Mouse (Mus musculus): ENCODE measurements at regions not wholly inside any gene's neighbourhood (a gene's known extent, or its start where the extent isn't known, plus 50 kb on each side); places are given as distances from the start of the nearest gene placed in this dataset.
"Not testable (repeated sequence)": the region's sequence is repeated elsewhere in the genome, so short reads cannot be mapped to it uniquely, and the experiment has no call there.

GRCm38 (mm10) chr1:23034271-23034670 is 67.8 kb downstream of the 4933415F23Rik start:
- Histone ChIP-seq H3K27ac (ENCODE audit: low read depth, low read length) (no peak overlapping the region), H3K27me3 (ENCODE audit: control insufficient read depth, insufficient read depth, low read length) (no peaks in the 10 kb centered on the region), H3K4me1 (replicated peaks; ENCODE audit: control insufficient read depth, insufficient read depth, low read length) (no peaks in the 10 kb centered on the region), H3K36me3 (ENCODE audit: control insufficient read depth, insufficient read depth, low read length) (no peaks in the 10 kb centered on the region), H3K9ac (ENCODE audit: low read depth, low read length) (no peak overlapping the region), H3K4me3 (ENCODE audit: low read depth, low read length) (no peak overlapping the region), H3K4me2 (replicated peaks; ENCODE audit: low read depth, low read length) (no peak overlapping the region), H3K9me3 (ENCODE audit: control insufficient read depth, low read length) (no peaks in the 10 kb centered on the region)
- WGBS, result 73% methylated on average over 3 of the region's 3 CpGs
- ATAC-seq (ENCODE audit: low FRiP score) (no peak), DNase-seq (ENCODE audit: low spot score) (no peak)

DNA sequence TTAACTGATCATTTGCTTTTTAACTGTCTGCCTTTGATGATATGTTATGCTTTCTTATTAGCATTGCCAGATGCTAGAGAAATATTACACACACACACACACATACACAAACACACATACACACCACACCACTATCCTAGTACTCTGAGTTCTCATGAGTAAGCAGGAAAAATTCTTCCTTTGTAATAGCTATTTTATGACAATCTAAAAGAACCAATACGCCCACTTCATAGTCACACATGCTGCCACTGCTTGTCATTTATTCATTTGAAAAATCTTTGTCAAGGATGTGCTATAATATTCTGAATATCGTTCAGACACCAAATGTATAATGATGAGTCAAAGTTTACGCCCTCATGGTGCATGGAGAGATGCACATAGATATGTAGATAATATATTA is 78.5 kb downstream of the 4933415F23Rik start:
- no peak overlapping the region for H3K4me2 ChIP-seq (replicated peaks; ENCODE audit: low read depth, low read length)
- no peaks in the 10 kb centered on the region for H3K4me1 ChIP-seq (replicated peaks; ENCODE audit: control insufficient read depth, insufficient read depth, low read length)
- no peak for DNase-seq (ENCODE audit: low spot score)
- no peaks in the 10 kb centered on the region for H3K27me3 ChIP-seq (ENCODE audit: control insufficient read depth, insufficient read depth, low read length)
- H3K4me3 ChIP-seq (ENCODE audit: low read depth, low read length), result no peak overlapping the region
- no peak for ATAC-seq (ENCODE audit: low FRiP score)
- H3K9ac ChIP-seq (ENCODE audit: low read depth, low read length), result no peak overlapping the region
- 92% methylated on average over 3 of the region's 3 CpGs for WGBS
- H3K36me3 ChIP-seq (ENCODE audit: control insufficient read depth, insufficient read depth, low read length), result no peaks in the 10 kb centered on the region
- no peaks in the 10 kb centered on the region for H3K9me3 ChIP-seq (ENCODE audit: control insufficient read depth, low read length)
- no peak overlapping the region for H3K27ac ChIP-seq (ENCODE audit: low read depth, low read length)

DNA sequence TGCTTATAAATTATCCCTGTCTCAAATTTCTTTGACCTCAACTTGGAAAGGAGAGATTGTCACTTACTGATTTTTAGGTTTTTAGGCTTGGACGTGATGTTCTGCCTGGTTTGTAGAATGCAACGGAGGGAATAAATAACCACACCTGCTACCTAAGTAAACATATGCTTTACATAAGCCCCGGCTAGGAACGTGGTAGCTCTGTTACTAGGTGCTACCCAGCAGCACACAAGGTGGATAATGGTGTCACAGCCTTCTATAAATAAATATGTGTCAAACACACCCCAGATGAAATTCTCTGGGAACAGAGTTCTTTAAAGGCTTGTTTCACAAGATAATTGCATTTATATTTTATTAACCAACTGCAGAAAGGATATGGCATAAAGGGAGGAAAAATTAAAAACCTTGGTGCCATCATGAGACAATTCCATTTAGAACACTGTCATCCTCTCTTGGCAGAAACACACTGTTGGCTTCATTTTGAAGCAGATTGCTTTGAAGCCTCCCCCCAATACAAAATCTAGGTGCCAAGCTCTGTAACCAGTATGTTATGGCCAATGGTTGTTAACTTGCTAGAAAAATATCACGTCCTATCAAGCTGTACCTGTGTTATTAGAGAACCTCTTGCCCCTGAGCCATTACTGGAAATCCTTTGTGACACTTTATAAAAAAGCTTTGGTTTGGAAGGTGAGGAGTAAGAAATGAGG is 94.1 kb downstream of the 4933415F23Rik start:
- WGBS, result 90% methylated on average over 5 of the region's 5 CpGs
- Histone ChIP-seq H3K9me3 (ENCODE audit: control insufficient read depth, low read length) (no peaks in the 10 kb centered on the region), H3K36me3 (ENCODE audit: control insufficient read depth, insufficient read depth, low read length) (no peaks in the 10 kb centered on the region), H3K9ac (ENCODE audit: low read depth, low read length) (no peak overlapping the region), H3K4me2 (replicated peaks; ENCODE audit: low read depth, low read length) (no peak overlapping the region), H3K27me3 (ENCODE audit: control insufficient read depth, insufficient read depth, low read length) (no peaks in the 10 kb centered on the region), H3K27ac (ENCODE audit: low read depth, low read length) (no peak overlapping the region), H3K4me1 (replicated peaks; ENCODE audit: control insufficient read depth, insufficient read depth, low read length) (no peaks in the 10 kb centered on the region), H3K4me3 (ENCODE audit: low read depth, low read length) (no peak overlapping the region)
- ATAC-seq (ENCODE audit: low FRiP score), result no peak
- DNase-seq (ENCODE audit: low spot score), result no peak

- Histone ChIP-seq H3K27ac (ENCODE audit: low read depth, low read length) (no peak overlapping the region), H3K36me3 (ENCODE audit: control insufficient read depth, insufficient read depth, low read length) (no peaks in the 10 kb centered on the region), H3K9ac (ENCODE audit: low read depth, low read length) (no peak overlapping the region), H3K4me1 (replicated peaks; ENCODE audit: control insufficient read depth, insufficient read depth, low read length) (no peaks in the 10 kb centered on the region), H3K9me3 (ENCODE audit: control insufficient read depth, low read length) (no peaks in the 10 kb centered on the region), H3K4me3 (ENCODE audit: low read depth, low read length) (no peak overlapping the region), H3K4me2 (replicated peaks; ENCODE audit: low read depth, low read length) (no peak overlapping the region), H3K27me3 (ENCODE audit: control insufficient read depth, insufficient read depth, low read length) (no peaks in the 10 kb centered on the region)
- no peak for DNase-seq (ENCODE audit: low spot score)
- ATAC-seq (ENCODE audit: low FRiP score), result no peak
- WGBS, result 94% methylated on average over 5 of the region's 5 CpGs
These were observed 97.2 kb downstream of the 4933415F23Rik start for GRCm38 (mm10) chr1:23004882-23005281.

DNA sequence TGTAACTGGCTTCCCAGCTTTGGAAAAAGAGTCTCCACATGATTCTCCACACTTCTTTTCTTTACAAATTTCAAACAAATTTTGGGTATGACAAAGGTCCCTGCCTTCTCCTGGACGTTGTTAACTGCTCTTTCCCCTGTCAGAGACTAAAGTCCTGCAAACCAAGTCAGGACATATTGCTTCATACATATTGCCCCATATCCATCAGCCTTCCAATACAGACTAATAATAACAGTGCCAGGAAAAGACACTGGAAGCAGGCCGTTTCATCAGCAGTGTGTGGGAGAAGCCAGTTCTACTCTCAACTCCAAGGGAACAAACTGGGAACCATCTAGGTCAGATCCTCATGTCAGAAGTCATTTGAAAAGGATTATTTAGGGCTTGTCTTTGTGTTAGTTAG is 105.4 kb downstream of the 4933415F23Rik start:
- H3K27me3 ChIP-seq (ENCODE audit: control insufficient read depth, insufficient read depth, low read length), result no peaks in the 10 kb centered on the region

DNA sequence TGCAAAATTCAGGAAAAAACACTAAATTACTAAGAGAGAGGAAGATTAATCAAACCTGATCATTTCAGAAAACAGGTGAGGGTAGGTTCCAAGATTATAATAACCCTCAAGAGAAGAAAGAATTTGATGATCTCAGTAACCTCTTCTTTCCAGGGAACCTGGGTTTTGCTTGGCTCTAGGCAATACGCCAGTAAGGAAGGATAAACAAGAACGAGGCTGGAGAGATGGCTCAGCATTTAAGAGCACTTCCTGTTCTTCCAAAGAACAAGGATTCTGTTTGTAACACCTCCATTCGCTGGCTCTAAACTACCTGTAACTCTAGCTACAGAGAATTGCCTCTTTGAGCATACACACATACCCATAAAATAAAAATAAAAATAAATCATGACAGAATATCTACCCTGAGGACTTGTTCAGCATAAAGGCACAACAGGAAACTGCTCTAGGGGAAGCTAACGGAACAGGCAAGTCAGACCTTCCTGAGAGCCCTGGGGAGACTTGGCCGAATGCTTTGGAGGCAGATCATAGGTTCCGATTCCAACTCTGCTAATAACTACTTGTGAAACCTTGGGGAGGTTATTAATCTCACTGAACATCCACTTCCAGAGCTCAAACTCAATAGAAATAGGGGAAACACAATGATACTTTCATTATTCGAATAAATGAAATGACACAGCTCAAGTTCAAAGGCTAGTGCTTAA is 112.4 kb downstream of the 4933415F23Rik start:
- Histone ChIP-seq H3K4me3 (ENCODE audit: low read depth, low read length) (no peak overlapping the region), H3K27me3 (ENCODE audit: control insufficient read depth, insufficient read depth, low read length) (no peaks in the 10 kb centered on the region), H3K4me2 (replicated peaks; ENCODE audit: low read depth, low read length) (no peak overlapping the region), H3K9me3 (ENCODE audit: control insufficient read depth, low read length) (no peaks in the 10 kb centered on the region), H3K4me1 (replicated peaks; ENCODE audit: control insufficient read depth, insufficient read depth, low read length) (no peaks in the 10 kb centered on the region), H3K9ac (ENCODE audit: low read depth, low read length) (no peak overlapping the region), H3K36me3 (ENCODE audit: control insufficient read depth, insufficient read depth, low read length) (no peaks in the 10 kb centered on the region), H3K27ac (ENCODE audit: low read depth, low read length) (no peak overlapping the region)
- ATAC-seq (ENCODE audit: low FRiP score) (no peak), DNase-seq (ENCODE audit: low spot score) (no peak)
- WGBS, result 79% methylated on average over 7 of the region's 7 CpGs

More for the DNA sequence above, 105.4 kb downstream of the 4933415F23Rik start:
- ATAC-seq (ENCODE audit: low FRiP score), result no peak
- no peak overlapping the region for H3K27ac ChIP-seq (ENCODE audit: low read depth, low read length)
- no peak overlapping the region for H3K9ac ChIP-seq (ENCODE audit: low read depth, low read length)
- H3K4me2 ChIP-seq (replicated peaks; ENCODE audit: low read depth, low read length), result no peak overlapping the region
- 69% methylated on average over 2 of the region's 2 CpGs for WGBS
- no peaks in the 10 kb centered on the region for H3K9me3 ChIP-seq (ENCODE audit: control insufficient read depth, low read length)
- DNase-seq (ENCODE audit: low spot score), result no peak
- H3K36me3 ChIP-seq (ENCODE audit: control insufficient read depth, insufficient read depth, low read length), result no peaks in the 10 kb centered on the region
- H3K4me1 ChIP-seq (replicated peaks; ENCODE audit: control insufficient read depth, insufficient read depth, low read length), result no peaks in the 10 kb centered on the region
- no peak overlapping the region for H3K4me3 ChIP-seq (ENCODE audit: low read depth, low read length)

- Histone ChIP-seq H3K4me2 (replicated peaks; ENCODE audit: low read depth, low read length) (no peak overlapping the region), H3K9ac (ENCODE audit: low read depth, low read length) (no peak overlapping the region)
These were observed 114.5 kb downstream of the 4933415F23Rik start for GRCm38 (mm10) chr1:22987521-22987920.

GRCm38 (mm10) chr1:22984276-22984675 is 117.8 kb downstream of the 4933415F23Rik start:
- H3K27ac ChIP-seq (ENCODE audit: low read depth, low read length); H3K9me3 ChIP-seq (ENCODE audit: control insufficient read depth, low read length); H3K9ac ChIP-seq (ENCODE audit: low read depth, low read length); H3K4me2 ChIP-seq (replicated peaks; ENCODE audit: low read depth, low read length); H3K4me3 ChIP-seq (ENCODE audit: low read depth, low read length); H3K36me3 ChIP-seq (ENCODE audit: control insufficient read depth, insufficient read depth, low read length); ATAC-seq (ENCODE audit: low FRiP score); H3K4me1 ChIP-seq (replicated peaks; ENCODE audit: control insufficient read depth, insufficient read depth, low read length); H3K27me3 ChIP-seq (ENCODE audit: control insufficient read depth, insufficient read depth, low read length); DNase-seq (ENCODE audit: low spot score): not testable (repeated sequence)

More at GRCm38 (mm10) chr1:22987521-22987920, 114.5 kb downstream of the 4933415F23Rik start:
- ATAC-seq (ENCODE audit: low FRiP score) (no peak), DNase-seq (ENCODE audit: low spot score) (no peak)
- H3K4me1 ChIP-seq (replicated peaks; ENCODE audit: control insufficient read depth, insufficient read depth, low read length), result no peaks in the 10 kb centered on the region
- H3K4me3 ChIP-seq (ENCODE audit: low read depth, low read length), result no peak overlapping the region
- H3K9me3 ChIP-seq (ENCODE audit: control insufficient read depth, low read length), result no peaks in the 10 kb centered on the region
- no peak overlapping the region for H3K27ac ChIP-seq (ENCODE audit: low read depth, low read length)
- WGBS, result 79% methylated on average over 2 of the region's 2 CpGs
- no peaks in the 10 kb centered on the region for H3K36me3 ChIP-seq (ENCODE audit: control insufficient read depth, insufficient read depth, low read length)
- no peaks in the 10 kb centered on the region for H3K27me3 ChIP-seq (ENCODE audit: control insufficient read depth, insufficient read depth, low read length)

GRCm38 (mm10) chr1:22974917-22975316 is 127.1 kb downstream of the 4933415F23Rik start:
- 52% methylated on average over 4 of the region's 4 CpGs for WGBS
- H3K27ac ChIP-seq (ENCODE audit: low read depth, low read length), result no peak overlapping the region
- ATAC-seq (ENCODE audit: low FRiP score), result 0 out of 2 replicates have a peak, but pooled peaks have one; percentile 51
- H3K9ac ChIP-seq (ENCODE audit: low read depth, low read length), result no peak overlapping the region
- H3K4me3 ChIP-seq (ENCODE audit: low read depth, low read length), result no peak overlapping the region
- no peaks in the 10 kb centered on the region for H3K4me1 ChIP-seq (replicated peaks; ENCODE audit: control insufficient read depth, insufficient read depth, low read length)
- H3K36me3 ChIP-seq (ENCODE audit: control insufficient read depth, insufficient read depth, low read length), result no peaks in the 10 kb centered on the region
- no peaks in the 10 kb centered on the region for H3K9me3 ChIP-seq (ENCODE audit: control insufficient read depth, low read length)
- no peak for DNase-seq (ENCODE audit: low spot score)
- H3K4me2 ChIP-seq (replicated peaks; ENCODE audit: low read depth, low read length), result no peak overlapping the region
- H3K27me3 ChIP-seq (ENCODE audit: control insufficient read depth, insufficient read depth, low read length), result no peaks in the 10 kb centered on the region
